Mouse (Mus musculus) testis, adult 2 months (tissue): ENCODE data around the gene Tpd52l1. TPM values are rescaled to one million over a fixed set of nuclear protein-coding genes. Genes with fewer than 3 reads are reported as not detected.

Source experiments
- H3K27ac ChIP-seq: fragments of 200-500 bp; 2 replicates; pipeline ENCODE4 v1.5.1; 2012; ENCODE audit warnings: low read depth, low read length; ENCODE audit not compliant: control insufficient read depth, insufficient read depth
- H3K27me3 ChIP-seq: fragments of 200-500 bp; 2 replicates; pipeline ENCODE4 v1.6.1; 2012; ENCODE audit warnings: mild to moderate bottlenecking, low read length, moderate library complexity; ENCODE audit not compliant: control insufficient read depth, insufficient read depth
- H3K36me3 ChIP-seq: fragments of 200-500 bp; 2 replicates; pipeline ENCODE4 v1.6.1; 2012; ENCODE audit warnings: mild to moderate bottlenecking, low read length; ENCODE audit not compliant: control insufficient read depth, insufficient read depth
- H3K4me1 ChIP-seq: fragments of 200-500 bp; 2 replicates; pipeline ENCODE4 v1.6.1; 2012; ENCODE audit warnings: low read length; ENCODE audit not compliant: control insufficient read depth, insufficient read depth
- H3K4me3 ChIP-seq: fragments of 200-500 bp; 2 replicates; pipeline ENCODE4 v1.5.1; 2012; ENCODE audit warnings: low read depth, mild to moderate bottlenecking, low read length, moderate library complexity, mixed read lengths; ENCODE audit not compliant: control insufficient read depth
- CTCF ChIP-seq: fragments of 200-500 bp; IDR thresholded peaks from 2 replicates; pipeline ENCODE4 v1.5.1; 2012; ENCODE audit warnings: low read depth, mild to moderate bottlenecking, inconsistent platforms, low read length, moderate library complexity; ENCODE audit not compliant: control insufficient read depth, insufficient read depth, insufficient replicate concordance
- POLR2A ChIP-seq: fragments of 200-500 bp; IDR thresholded peaks from 2 replicates; pipeline ENCODE4 v1.6.1; 2012; ENCODE audit warnings: low read depth, mild to moderate bottlenecking, inconsistent platforms, low read length, moderate library complexity; ENCODE audit not compliant: control insufficient read depth
- polyA plus RNA-seq: library from polyadenylated mRNA; depleted of rRNA; stranded (reverse); fragments of >200 nt; gene quantifications from 2 replicates; pipeline ENCODE4 v1.2.3, GENCODE M21; 2012; rRNA removed

Tpd52l1 gene
- polyA plus RNA-seq, 1 experiment = 17.7 TPM

- Histone ChIP-seq H3K27me3 (no peaks in the 10 kb centered on the region), H3K27ac (no peak overlapping the region), H3K4me3 (no peak overlapping the region), H3K36me3 (no peaks in the 10 kb centered on the region), H3K4me1 (no peaks in the 10 kb centered on the region)
- no peak for TF ChIP-seq POLR2A
- peak; percentile 42; the same call in 1 of the 2 replicates for TF ChIP-seq CTCF
Observed at GRCm38 (mm10) chr10:31298921-31299574, 146.7 kb downstream of the Tpd52l1 start.

GRCm38 (mm10) chr10:31298263-31298662 is 147.5 kb downstream of the Tpd52l1 start:
- H3K36me3 ChIP-seq = no peaks in the 10 kb centered on the region
- TF ChIP-seq CTCF = no peak
- TF ChIP-seq POLR2A = no peak

GRCm38 (mm10) chr10:31297106-31297505 is 148.7 kb downstream of the Tpd52l1 start:
- Histone ChIP-seq H3K4me3 (no peak overlapping the region), H3K36me3 (no peaks in the 10 kb centered on the region), H3K27ac (no peak overlapping the region), H3K4me1 (no peaks in the 10 kb centered on the region), H3K27me3 (no peaks in the 10 kb centered on the region)
- no peak for TF ChIP-seq CTCF
- TF ChIP-seq POLR2A = no peak

More at GRCm38 (mm10) chr10:31298263-31298662, 147.5 kb downstream of the Tpd52l1 start:
- H3K4me1 ChIP-seq = no peaks in the 10 kb centered on the region
- no peak overlapping the region for H3K27ac ChIP-seq
- no peak overlapping the region for H3K4me3 ChIP-seq
- no peaks in the 10 kb centered on the region for H3K27me3 ChIP-seq

GRCm38 (mm10) chr10:31296458-31296857 is 149.3 kb downstream of the Tpd52l1 start:
- Histone ChIP-seq H3K4me3 (no peak overlapping the region), H3K27ac (no peak overlapping the region), H3K36me3 (no peaks in the 10 kb centered on the region), H3K27me3 (no peaks in the 10 kb centered on the region), H3K4me1 (no peaks in the 10 kb centered on the region)
- TF ChIP-seq POLR2A (no peak), CTCF (no peak)

- no peak overlapping the region for H3K27ac ChIP-seq
- no peak for TF ChIP-seq POLR2A
- no peak for TF ChIP-seq CTCF
Observed at GRCm38 (mm10) chr10:31295705-31296104, 150.1 kb downstream of the Tpd52l1 start.

GRCm38 (mm10) chr10:31288697-31289390 is 156.9 kb downstream of the Tpd52l1 start:
- Histone ChIP-seq H3K4me1 (no peaks in the 10 kb centered on the region), H3K36me3 (no peaks in the 10 kb centered on the region), H3K27ac (no peak overlapping the region), H3K4me3 (no peak overlapping the region), H3K27me3 (no peaks in the 10 kb centered on the region)
- TF ChIP-seq POLR2A = no peak
- no peak for TF ChIP-seq CTCF

More at GRCm38 (mm10) chr10:31295705-31296104, 150.1 kb downstream of the Tpd52l1 start:
- Histone ChIP-seq H3K27me3 (no peaks in the 10 kb centered on the region), H3K36me3 (no peaks in the 10 kb centered on the region), H3K4me3 (no peak overlapping the region), H3K4me1 (no peaks in the 10 kb centered on the region)

GRCm38 (mm10) chr10:31287787-31288186 is 158.0 kb downstream of the Tpd52l1 start:
- H3K4me1 ChIP-seq = no peaks in the 10 kb centered on the region

More at GRCm38 (mm10) chr10:31287787-31288186, 158.0 kb downstream of the Tpd52l1 start:
- Histone ChIP-seq H3K27me3 (no peaks in the 10 kb centered on the region), H3K4me3 (no peak overlapping the region), H3K36me3 (no peaks in the 10 kb centered on the region), H3K27ac (no peak overlapping the region)
- no peak for TF ChIP-seq CTCF
- TF ChIP-seq POLR2A = no peak

Other genes with a start within 250 kb of the Tpd52l1 start
- gene Hddc2, start 132.6 kb downstream of the Tpd52l1 start, polyA plus RNA-seq = 4.5 and 4.8 TPM in 2 replicates
- gene Rnf217, start 163.2 kb upstream of the Tpd52l1 start, polyA plus RNA-seq = 0.55 and 0.64 TPM in 2 replicates